Mouse (Mus musculus): ENCODE results near the gene Gm20772.
"Not testable (repeated sequence)": the region's sequence is repeated elsewhere in the genome, so short reads cannot be mapped to it uniquely, and the experiment has no call there.

Gene Gm20772

GRCm38 (mm10) chrY:17874441-17874840, at the start of gene Gm20772, which contains the start of gene Gm20831:
TSS of gene Gm20772 (plus strand) at chrY:17874741.
TSS of gene Gm20831 (plus strand) at chrY:17874741.
- DNase-seq (ENCODE audit: low read depth, low spot score): not testable (repeated sequence)

GRCm38 (mm10) chrY:17846166-17846565, 28.4 kb upstream of the Gm20772 start, which contains the start of gene Gm21904:
TSS of gene Gm21904 (minus strand) at chrY:17846266.
- DNase-seq (ENCODE audit: low read depth, low spot score): not testable (repeated sequence)
